Mouse (Mus musculus) kidney, postnatal 4 days (tissue): ENCODE data around the gene Pdlim1.
"Not testable (repeated sequence)": the region's sequence is repeated elsewhere in the genome, so short reads cannot be mapped to it uniquely, and the experiment has no call there.

Source experiments
- DNase-seq, 2 experiments: peaks; one replicate each; pipeline ENCODE4 v3.0.0; 2021; ENCODE audit warnings: mixed read lengths in 2 of 2

Pdlim1 gene

GRCm38 (mm10) chr19:40240360-40240759 is 31.3 kb downstream of the Pdlim1 start:
- DNase-seq = no peak

- peak in 1 of 2 experiments; percentile 25 for DNase-seq
Measured at GRCm38 (mm10) chr19:40238175-40238850, 33.3 kb downstream of the Pdlim1 start.

GRCm38 (mm10) chr19:40232560-40232959 is 39.1 kb downstream of the Pdlim1 start:
- DNase-seq = no peak

GRCm38 (mm10) chr19:40231825-40232541 is 39.7 kb downstream of the Pdlim1 start:
- DNase-seq = no peak

GRCm38 (mm10) chr19:40231074-40231738 is 40.4 kb downstream of the Pdlim1 start:
- peak; percentile 12 to 35 for DNase-seq

GRCm38 (mm10) chr19:40226516-40227151 is 45.0 kb downstream of the Pdlim1 start:
- no peak for DNase-seq

- no peak for DNase-seq
Measured at GRCm38 (mm10) chr19:40225761-40226110, 45.9 kb downstream of the Pdlim1 start.

- DNase-seq = peak; percentile 88 to 91
Measured at GRCm38 (mm10) chr19:40225102-40225760, 46.4 kb downstream of the Pdlim1 start.

- DNase-seq = not testable (repeated sequence)
Measured at GRCm38 (mm10) chr19:40222307-40222706, 49.3 kb downstream of the Pdlim1 start.

- DNase-seq = no peak
Measured at GRCm38 (mm10) chr19:40220878-40221277, 50.8 kb downstream of the Pdlim1 start.

GRCm38 (mm10) chr19:40202947-40203346 is 68.7 kb downstream of the Pdlim1 start:
- not testable (repeated sequence) for DNase-seq

- no peak for DNase-seq
Measured at GRCm38 (mm10) chr19:40190596-40190995, 81.0 kb downstream of the Pdlim1 start.

- no peak for DNase-seq
Measured at GRCm38 (mm10) chr19:40187160-40187559, 84.5 kb downstream of the Pdlim1 start, which contains the start of gene Cyp2c70. Gene Cyp2c70, minus strand, starts transcription at chr19:40187333.

GRCm38 (mm10) chr19:40183600-40183999 is 88.0 kb downstream of the Pdlim1 start:
- DNase-seq = no peak

- DNase-seq = no peak
Measured at GRCm38 (mm10) chr19:40178311-40178710, 93.3 kb downstream of the Pdlim1 start.
